Mouse (Mus musculus): Measurements from ENCODE around the gene Hist1h2bc. TPM values are rescaled to one million over a fixed set of nuclear protein-coding genes. Genes with fewer than 3 reads are reported as not detected.

Gene Hist1h2bc
- total RNA-seq, 2 experiments from 2014 or later, result 50.8 to 57.7 TPM

GRCm38 (mm10) chr13:23737091-23737490, 53.1 kb downstream of the Hist1h2bc start:
- DNase-seq, result no peak

GRCm38 (mm10) chr13:23738041-23738440, 54.0 kb downstream of the Hist1h2bc start:
- no peak for DNase-seq

GRCm38 (mm10) chr13:23738677-23739068, 54.7 kb downstream of the Hist1h2bc start, which contains the start of gene Hist1h1c:
Hist1h1c (plus strand) TSS chr13:23738808.
- DNase-seq, result peak; percentile 83 to 84

GRCm38 (mm10) chr13:23739069-23739921, 55.3 kb downstream of the Hist1h2bc start:
- DNase-seq, result peak; percentile 90 to 93

- no peak for DNase-seq
These were observed 55.9 kb downstream of the Hist1h2bc start for GRCm38 (mm10) chr13:23739922-23740252.

- DNase-seq, result no peak
These were observed 56.3 kb downstream of the Hist1h2bc start for GRCm38 (mm10) chr13:23740256-23740840.

GRCm38 (mm10) chr13:23740910-23741309, 56.9 kb downstream of the Hist1h2bc start:
- DNase-seq, result no peak

- no peak for DNase-seq
These were observed 58.0 kb downstream of the Hist1h2bc start for GRCm38 (mm10) chr13:23742007-23742406.

Small RNAs within 50 kb of the gene (microRNA-seq; reads per million reads assigned to microRNA genes)
- gene Gm44350, result 0 reads per million in 2 experiments

Other genes starting within 250 kb of the Hist1h2bc start
- gene Btn1a1, start 218.3 kb upstream of the Hist1h2bc start, total RNA-seq (2021), result not detected
- gene Btn2a2, start 195.3 kb upstream of the Hist1h2bc start, total RNA-seq (2021), result under 1 TPM; 0.51 to 0.80 TPM
- gene Hist1h4h, start 153.1 kb upstream of the Hist1h2bc start, total RNA-seq (2021), result 100 to 1,000 TPM; 363 to 377 TPM
- gene Hist1h2af, start 150.3 kb upstream of the Hist1h2bc start, total RNA-seq (2021), result 10 to 100 TPM; 12.2 to 14.4 TPM
- gene Hist1h3g, start 148.8 kb upstream of the Hist1h2bc start, total RNA-seq (2021), result 1 to 10 TPM; 3.9 to 4.9 TPM
- gene Hist1h2bh, start 140.8 kb upstream of the Hist1h2bc start, total RNA-seq (2021), result 1 to 10 TPM; 1.1 to 1.2 TPM
- 10 to 100 TPM; 16.2 to 17.4 TPM for gene Hist1h3f, start 140.1 kb upstream of the Hist1h2bc start, total RNA-seq (2021)
- gene Hist1h4f, start 132.6 kb upstream of the Hist1h2bc start, total RNA-seq (2021), result 100 to 1,000 TPM; 143 to 156 TPM
- 1 to 10 TPM; 4.3 to 6.0 TPM for gene Hist1h1d, start 130.9 kb upstream of the Hist1h2bc start, total RNA-seq (2021)
- 10 to 100 TPM; 47.8 to 49.2 TPM for gene Hist1h3e, start 121.8 kb upstream of the Hist1h2bc start, total RNA-seq (2021)
- 1 to 10 TPM; 5.6 to 6.4 TPM for gene Hist1h2ae, start 113.0 kb upstream of the Hist1h2bc start, total RNA-seq (2021)
- 10 to 100 TPM; 74.7 to 86.4 TPM for gene Hist1h2bg, start 112.8 kb upstream of the Hist1h2bc start, total RNA-seq (2021)
- 10 to 100 TPM; 30.2 to 30.9 TPM for gene Hist1h2bf, start 110.0 kb upstream of the Hist1h2bc start, total RNA-seq (2021)
- 1 to 10 TPM; 5.2 to 9.9 TPM for gene Hist1h2ad, start 109.8 kb upstream of the Hist1h2bc start, total RNA-seq (2021)
- 10 to 100 TPM; 12.8 to 15.5 TPM for gene Hist1h3d, start 108.4 kb upstream of the Hist1h2bc start, total RNA-seq (2021)
- gene Hist1h4d, start 102.6 kb upstream of the Hist1h2bc start, total RNA-seq (2021), result 100 to 1,000 TPM; 132 to 135 TPM
- 10 to 100 TPM; 12.0 to 12.3 TPM for gene Hist1h2be, start 63.1 kb upstream of the Hist1h2bc start, total RNA-seq (2021)
- 10 to 100 TPM; 42.1 to 46.4 TPM for gene Hist1h1e, start 61.6 kb upstream of the Hist1h2bc start, total RNA-seq (2021)
- gene Hist1h2ac, start 251 bp upstream of the Hist1h2bc start, total RNA-seq (2021), result 1 to 10 TPM; 2.7 to 3.5 TPM
- not detected for gene Hist1h1t, start 11.6 kb downstream of the Hist1h2bc start, total RNA-seq (2021)
- gene Hist1h4c, start 14.3 kb downstream of the Hist1h2bc start, total RNA-seq (2021), result 10 to 100 TPM; 95.4 to 98.7 TPM
- gene Hfe, start 26.7 kb downstream of the Hist1h2bc start, total RNA-seq (2021), result 1 to 10 TPM; 1.7 to 3.0 TPM
- gene Hist1h1c, start 54.6 kb downstream of the Hist1h2bc start, total RNA-seq (2021), result 10 to 100 TPM; 52.8 to 55.3 TPM
- gene Hist1h3c, start 61.4 kb downstream of the Hist1h2bc start, total RNA-seq (2021), result 1 to 10 TPM; 2.5 to 5.2 TPM
- gene Hist1h2bb, start 62.5 kb downstream of the Hist1h2bc start, total RNA-seq (2021), result 10 to 100 TPM; 23.0 to 24.2 TPM
- 10 to 100 TPM; 29.8 to 37.0 TPM for gene Hist1h2ab, start 66.9 kb downstream of the Hist1h2bc start, total RNA-seq (2021)
- 10 to 100 TPM; 15.0 to 21.4 TPM for gene Hist1h3b, start 68.1 kb downstream of the Hist1h2bc start, total RNA-seq (2021)
- gene Hist1h4b, start 72.8 kb downstream of the Hist1h2bc start, total RNA-seq (2021), result 10 to 100 TPM; 83.9 to 89.6 TPM
- gene Hist1h4a, start 77.0 kb downstream of the Hist1h2bc start, total RNA-seq (2021), result 10 to 100 TPM; 35.4 to 47.1 TPM
- gene Hist1h3a, start 78.2 kb downstream of the Hist1h2bc start, total RNA-seq (2021), result 10 to 100 TPM; 37.3 to 46.3 TPM
- 10 to 100 TPM; 17.0 to 19.5 TPM for gene Hist1h1a, start 79.5 kb downstream of the Hist1h2bc start, total RNA-seq (2021)
- gene Trim38, start 85.7 kb downstream of the Hist1h2bc start, total RNA-seq (2021), result under 1 TPM in 1 of 2 experiments, not detected in 1; 0.18 TPM
- under 1 TPM in 1 of 2 experiments, not detected in 1; 0.23 TPM for gene Slc17a2, start 122.8 kb downstream of the Hist1h2bc start, total RNA-seq (2021)
- gene Slc17a3, start 155.2 kb downstream of the Hist1h2bc start, total RNA-seq (2021), result not detected
- not detected for gene Slc17a1, start 183.6 kb downstream of the Hist1h2bc start, total RNA-seq (2021)
- gene Slc17a4, start 230.8 kb downstream of the Hist1h2bc start, total RNA-seq (2021), result not detected
- not detected for gene Hist1h2ba, start 250.0 kb downstream of the Hist1h2bc start, total RNA-seq (2021)

Measured in layer of hippocampus, postnatal 36 days (tissue).